Mouse (Mus musculus) forebrain, embryonic 15.5 days (tissue): ENCODE measurements around the gene Zc3h18. TPM values are rescaled to one million over a fixed set of nuclear protein-coding genes. Genes with fewer than 3 reads are reported as not detected.

Experiments used
- ATAC-seq: fragments of 200-750 bp; cut with Nextera tagmentation; replicated peaks from 2 replicates; pipeline ENCODE4 v1.8.0; 2017; ENCODE audit warnings: mild to moderate bottlenecking, moderate TSS enrichment, moderate library complexity
- H3K27ac ChIP-seq: fragments of 300-500 bp; sonication (generic); replicated peaks from 2 replicates; pipeline ENCODE4 v1.5.1; 2015; ENCODE audit warnings: mild to moderate bottlenecking, inconsistent platforms
- H3K27me3 ChIP-seq: fragments of 300-500 bp; sonication (generic); 2 replicates; pipeline ENCODE4 v1.6.1; 2015; ENCODE audit warnings: inconsistent platforms
- H3K36me3 ChIP-seq: fragments of 300-500 bp; sonication (generic); 2 replicates; pipeline ENCODE4 v1.6.1; 2015; ENCODE audit warnings: mild to moderate bottlenecking, inconsistent platforms
- H3K4me1 ChIP-seq: fragments of 300-500 bp; sonication (generic); 2 replicates; pipeline ENCODE4 v1.6.1; 2015; ENCODE audit warnings: inconsistent platforms
- H3K4me2 ChIP-seq: fragments of 300-500 bp; sonication (generic); replicated peaks from 2 replicates; pipeline ENCODE4 v1.6.1; 2015; ENCODE audit warnings: mild to moderate bottlenecking, inconsistent platforms
- H3K4me3 ChIP-seq: fragments of 300-500 bp; sonication (generic); 2 replicates; pipeline ENCODE4 v1.5.1; 2015; ENCODE audit warnings: mild to moderate bottlenecking, inconsistent platforms
- H3K9ac ChIP-seq: fragments of 300-500 bp; sonication (generic); replicated peaks from 2 replicates; pipeline ENCODE4 v1.6.1; 2015; ENCODE audit warnings: mild to moderate bottlenecking, inconsistent platforms
- H3K9me3 ChIP-seq: fragments of 300-500 bp; sonication (generic); 2 replicates; pipeline ENCODE4 v1.6.1; 2016; ENCODE audit warnings: inconsistent platforms
- WGBS: fragments of 180-500 bp; shearing (Covaris S2); methylation state at CpG from one replicate; pipeline ENCODE4 v1.1.7; 2015; ENCODE audit warnings: mixed read lengths; 5-methylcytosine and 5-hydroxymethylcytosine counted together
- polyA plus RNA-seq: library from polyadenylated mRNA; unstranded; fragments of >200 nt; fragmentation: Nextera tagmentation; extraction: Ambion mirVana; gene quantifications from 2 replicates; pipeline ENCODE4 v1.2.1, GENCODE M21; 2015

The Zc3h18 gene
- polyA plus RNA-seq, 1 experiment from 2014 or later, result 48.4 TPM

- Histone ChIP-seq H3K9ac (no peak overlapping the region), H3K9me3 (no peaks in the 10 kb centered on the region), H3K4me2 (no peak overlapping the region), H3K36me3 (no peaks in the 10 kb centered on the region), H3K27me3 (peaks cover 82% of the 10 kb centered on the region), H3K27ac (no peak overlapping the region), H3K4me3 (no peak overlapping the region), H3K4me1 (peaks cover 34% of the 10 kb centered on the region)
- ATAC-seq, result no peak
- 33% methylated on average over 6 of the region's 6 CpGs for WGBS
Measured at GRCm38 (mm10) chr8:122338852-122339251, 37.6 kb upstream of the Zc3h18 start.

GRCm38 (mm10) chr8:122340761-122341160 lies 35.6 kb upstream of the Zc3h18 start:
- WGBS, result 78% methylated on average over 3 of the region's 3 CpGs
- no peak overlapping the region for H3K4me3 ChIP-seq
- H3K27me3 ChIP-seq, result peaks cover 68% of the 10 kb centered on the region
- H3K9ac ChIP-seq, result no peak overlapping the region
- H3K4me2 ChIP-seq, result no peak overlapping the region
- no peak for ATAC-seq
- no peak overlapping the region for H3K27ac ChIP-seq
- no peaks in the 10 kb centered on the region for H3K36me3 ChIP-seq
- peaks cover 29% of the 10 kb centered on the region for H3K4me1 ChIP-seq
- no peaks in the 10 kb centered on the region for H3K9me3 ChIP-seq

- peaks cover 58% of the 10 kb centered on the region for H3K27me3 ChIP-seq
- no peak overlapping the region for H3K9ac ChIP-seq
- peaks cover 20% of the 10 kb centered on the region for H3K4me1 ChIP-seq
- H3K9me3 ChIP-seq, result no peaks in the 10 kb centered on the region
- H3K4me2 ChIP-seq, result no peak overlapping the region
- H3K4me3 ChIP-seq, result no peak overlapping the region
- WGBS, result 87% methylated on average over 6 of the region's 6 CpGs
- no peak for ATAC-seq
- H3K36me3 ChIP-seq, result no peaks in the 10 kb centered on the region
- H3K27ac ChIP-seq, result no peak overlapping the region
Measured at GRCm38 (mm10) chr8:122341790-122342189, 34.6 kb upstream of the Zc3h18 start.

GRCm38 (mm10) chr8:122342362-122342761 lies 34.0 kb upstream of the Zc3h18 start:
- Histone ChIP-seq H3K4me3 (no peak overlapping the region), H3K4me2 (no peak overlapping the region), H3K36me3 (no peaks in the 10 kb centered on the region), H3K9ac (no peak overlapping the region), H3K27ac (no peak overlapping the region), H3K4me1 (peaks cover 16% of the 10 kb centered on the region; the same call in 1 of the 2 replicates), H3K9me3 (no peaks in the 10 kb centered on the region), H3K27me3 (peaks cover 52% of the 10 kb centered on the region)
- no peak for ATAC-seq
- whole genome bisulfite sequencing, result 47% methylated on average over 5 of the region's 5 CpGs

GRCm38 (mm10) chr8:122342806-122343209 lies 33.6 kb upstream of the Zc3h18 start:
- Histone ChIP-seq H3K9me3 (no peaks in the 10 kb centered on the region), H3K36me3 (no peaks in the 10 kb centered on the region), H3K4me2 (peak overlapping the region; percentile 25), H3K27ac (no peak overlapping the region), H3K4me3 (0 out of 2 replicates have a peak overlapping the region, but pooled peaks have one; percentile 12), H3K9ac (0 out of 2 replicates have a peak overlapping the region, but pooled peaks have one; percentile 14), H3K4me1 (peaks cover 20% of the 10 kb centered on the region), H3K27me3 (peaks cover 48% of the 10 kb centered on the region)
- ATAC-seq, result no peak
- 5% methylated on average over 9 of the region's 9 CpGs for WGBS

- H3K27me3 ChIP-seq, result peaks cover 42% of the 10 kb centered on the region
- H3K4me2 ChIP-seq, result peak overlapping the region; percentile 25
- H3K4me3 ChIP-seq, result peak overlapping the region; percentile 12
- no peak for ATAC-seq
- no peak overlapping the region for H3K27ac ChIP-seq
- H3K36me3 ChIP-seq, result no peaks in the 10 kb centered on the region
- H3K4me1 ChIP-seq, result peaks cover 25% of the 10 kb centered on the region
- WGBS, result 3% methylated on average over 11 of the region's 11 CpGs
- H3K9ac ChIP-seq, result 0 out of 2 replicates have a peak overlapping the region, but pooled peaks have one; percentile 14
- H3K9me3 ChIP-seq, result no peaks in the 10 kb centered on the region
Measured at GRCm38 (mm10) chr8:122343341-122343740, 33.1 kb upstream of the Zc3h18 start.

- WGBS, result 4% methylated on average over 14 of the region's 14 CpGs
Measured at GRCm38 (mm10) chr8:122343758-122344157, 32.7 kb upstream of the Zc3h18 start.

GRCm38 (mm10) chr8:122344219-122344618 lies 32.2 kb upstream of the Zc3h18 start:
- H3K4me1 ChIP-seq, result peaks cover 25% of the 10 kb centered on the region
- no peak overlapping the region for H3K9ac ChIP-seq
- H3K27me3 ChIP-seq, result peaks cover 35% of the 10 kb centered on the region
- H3K9me3 ChIP-seq, result no peaks in the 10 kb centered on the region
- WGBS, result 4% methylated on average over 2 of the region's 5 CpGs
- H3K36me3 ChIP-seq, result no peaks in the 10 kb centered on the region
- no peak overlapping the region for H3K4me2 ChIP-seq
- H3K27ac ChIP-seq, result no peak overlapping the region
- no peak overlapping the region for H3K4me3 ChIP-seq
- no peak for ATAC-seq

More at GRCm38 (mm10) chr8:122343758-122344157, 32.7 kb upstream of the Zc3h18 start:
- Histone ChIP-seq H3K9me3 (no peaks in the 10 kb centered on the region), H3K4me1 (peaks cover 25% of the 10 kb centered on the region), H3K9ac (0 out of 2 replicates have a peak overlapping the region, but pooled peaks have one; percentile 17), H3K27me3 (peaks cover 38% of the 10 kb centered on the region), H3K27ac (no peak overlapping the region), H3K36me3 (no peaks in the 10 kb centered on the region), H3K4me3 (peak overlapping the region; percentile 12), H3K4me2 (peak overlapping the region; percentile 25)
- ATAC-seq, result no peak

- 56% methylated on average over 11 of the region's 12 CpGs for WGBS
- H3K4me1 ChIP-seq, result peaks cover 28% of the 10 kb centered on the region
- H3K4me2 ChIP-seq, result no peak overlapping the region
- H3K9ac ChIP-seq, result no peak overlapping the region
- H3K36me3 ChIP-seq, result no peaks in the 10 kb centered on the region
- H3K27ac ChIP-seq, result no peak overlapping the region
- no peaks in the 10 kb centered on the region for H3K9me3 ChIP-seq
- H3K27me3 ChIP-seq, result peaks cover 29% of the 10 kb centered on the region
- no peak overlapping the region for H3K4me3 ChIP-seq
- ATAC-seq, result no peak
Measured at GRCm38 (mm10) chr8:122345181-122346095, 31.0 kb upstream of the Zc3h18 start.

GRCm38 (mm10) chr8:122347811-122348552 lies 28.4 kb upstream of the Zc3h18 start:
- Histone ChIP-seq H3K27me3 (peaks cover 7% of the 10 kb centered on the region), H3K4me2 (no peak overlapping the region), H3K9me3 (no peaks in the 10 kb centered on the region), H3K9ac (0 out of 2 replicates have a peak overlapping the region, but pooled peaks have one; percentile 5), H3K4me1 (peaks cover 25% of the 10 kb centered on the region), H3K27ac (peak overlapping the region; percentile 64), H3K36me3 (no peaks in the 10 kb centered on the region), H3K4me3 (no peak overlapping the region)
- peak; percentile 65 for ATAC-seq
- WGBS, result 58% methylated on average over 5 of the region's 5 CpGs

GRCm38 (mm10) chr8:122349357-122350297 lies 26.8 kb upstream of the Zc3h18 start:
- peaks cover 5% of the 10 kb centered on the region for H3K27me3 ChIP-seq
- WGBS, result 46% methylated on average over 15 of the region's 15 CpGs
- no peak overlapping the region for H3K9ac ChIP-seq
- H3K36me3 ChIP-seq, result no peaks in the 10 kb centered on the region
- no peak overlapping the region for H3K4me2 ChIP-seq
- no peak overlapping the region for H3K27ac ChIP-seq
- no peak for ATAC-seq
- peaks cover 15% of the 10 kb centered on the region for H3K4me1 ChIP-seq
- no peaks in the 10 kb centered on the region for H3K9me3 ChIP-seq
- H3K4me3 ChIP-seq, result no peak overlapping the region
